9 mouse cellular contexts compared by ENCODE assay signal in the genomic region with DNA sequence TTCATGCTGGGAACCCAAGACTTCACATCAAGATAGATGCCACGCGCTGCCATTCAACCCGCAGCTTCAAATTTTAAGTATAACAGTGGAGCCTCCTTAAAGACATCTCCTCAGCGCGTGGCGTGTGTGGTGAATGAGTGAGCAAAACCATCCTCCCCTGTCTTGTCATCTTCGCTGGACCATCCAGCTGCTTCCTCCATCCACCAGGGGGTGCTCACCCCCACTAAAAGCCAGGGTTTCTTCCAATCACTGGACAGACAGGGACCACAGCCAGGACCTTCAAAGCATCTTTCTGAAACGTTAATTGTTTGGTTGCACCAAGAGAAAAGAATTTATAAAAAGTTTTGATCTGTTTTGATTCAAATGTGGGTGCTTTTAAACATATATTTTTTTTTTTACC.
DNase-seq lines count a peak whose midpoint lies in the region; ATAC-seq and TF ChIP-seq lines count a peak whose summit lies in the region.
"Had no signal": no experiment of that assay in that cellular context is flagged by ENCODE, and none has a peak within 500 bp of the region (broad histone marks: within the 10 kb centered on the region; RNA-seq: fewer than 3 reads in every experiment).

No protein-coding gene starts in this region.

- DNase-seq in kidney, adult 11 months = peak; percentile 4
- DNase-seq in forebrain, embryonic 14.5 days (ENCODE audit: low spot score) = peak; percentile 77
- peak; percentile 53 for DNase-seq in kidney, adult 9 months
- DNase-seq in liver, embryonic 14.5 days (ENCODE audit: low read depth in 3 of 3, low spot score in 3 of 3) = peak in 1 of 3 experiments; percentile 10
- peak; percentile 64 for DNase-seq in right cerebral cortex, adult 18-20 months
- no peak for DNase-seq in spleen, postnatal 14 days (ENCODE audit: low spot score in 2 of 2)

- no peaks in the 10 kb centered on the region for H3K36me3 ChIP-seq in kidney, embryonic 15.5 days
- H3K36me3 ChIP-seq in forebrain, embryonic 14.5 days (ENCODE audit: control insufficient read depth, insufficient read depth, low read length) = no peaks in the 10 kb centered on the region
- no peaks in the 10 kb centered on the region for H3K36me3 ChIP-seq in liver, embryonic 14.5 days (replicated peaks; ENCODE audit: control insufficient read depth, insufficient read depth, low read depth)
- H3K36me3 ChIP-seq: liver, embryonic 15.5 days had no signal

- TF ChIP-seq EP300 in liver, embryonic 14.5 days (IDR thresholded peaks at IDR 0.05; ENCODE audit: low read depth) = no peak

- H3K9me3 ChIP-seq in kidney, embryonic 15.5 days (replicated peaks) = no peaks in the 10 kb centered on the region
- no peaks in the 10 kb centered on the region for H3K9me3 ChIP-seq in forebrain, embryonic 14.5 days (replicated peaks; ENCODE audit: control insufficient read depth, low read length)
- H3K9me3 ChIP-seq in liver, embryonic 14.5 days (ENCODE audit: control insufficient read depth, low read length) = no peaks in the 10 kb centered on the region
- H3K9me3 ChIP-seq: liver, embryonic 15.5 days had no signal

- 27% methylated on average over 8 of the region's 8 CpGs for WGBS in kidney, embryonic 15.5 days
- 30% methylated on average over 8 of the region's 8 CpGs for WGBS in bone marrow, adult 2 months
- WGBS in forebrain, embryonic 14.5 days = 37% methylated on average over 8 of the region's 8 CpGs
- 18% methylated on average over 8 of the region's 8 CpGs for WGBS in liver, embryonic 14.5 days (ENCODE audit: insufficient replicate concordance)

- H3K27me3 ChIP-seq in kidney, embryonic 15.5 days = peaks cover 5% of the 10 kb centered on the region; the same call in 1 of the 2 replicates
- H3K27me3 ChIP-seq in forebrain, embryonic 14.5 days (replicated peaks; ENCODE audit: control insufficient read depth, insufficient read depth, low read length) = no peaks in the 10 kb centered on the region
- no peaks in the 10 kb centered on the region for H3K27me3 ChIP-seq in liver, embryonic 14.5 days (ENCODE audit: control insufficient read depth, insufficient read depth, low read length)
- H3K27me3 ChIP-seq: liver, embryonic 15.5 days had no signal

- no peak overlapping the region for H3K4me3 ChIP-seq in kidney, embryonic 15.5 days (replicated peaks)
- H3K4me3 ChIP-seq in bone marrow, adult 2 months (replicated peaks; ENCODE audit: control insufficient read depth, low read depth, low read length) = no peak overlapping the region
- no peak overlapping the region for H3K4me3 ChIP-seq in forebrain, embryonic 14.5 days (ENCODE audit: low read depth, low read length)
- H3K4me3 ChIP-seq in liver, embryonic 14.5 days (ENCODE audit: insufficient read depth in 1 of 2, low read depth in 2 of 2, low read length in 2 of 2) = no peak overlapping the region
- H3K4me3 ChIP-seq: liver, embryonic 15.5 days had no signal

- H3K9ac ChIP-seq in kidney, embryonic 15.5 days = no peak overlapping the region
- H3K9ac ChIP-seq in forebrain, embryonic 14.5 days (ENCODE audit: low read length) = no peak overlapping the region
- no peak overlapping the region for H3K9ac ChIP-seq in liver, embryonic 14.5 days (replicated peaks)
- H3K9ac ChIP-seq: liver, embryonic 15.5 days had no signal

- ATAC-seq in kidney, embryonic 15.5 days (replicated peaks; ENCODE audit: low FRiP score) = no peak
- ATAC-seq in forebrain, embryonic 14.5 days = peak; percentile 69; the same call in 1 of the 2 replicates
- ATAC-seq in liver, embryonic 14.5 days (ENCODE audit: insufficient read depth) = no peak

- no peaks in the 10 kb centered on the region for H3K4me1 ChIP-seq in kidney, embryonic 15.5 days
- no peaks in the 10 kb centered on the region for H3K4me1 ChIP-seq in bone marrow, adult 2 months (ENCODE audit: control insufficient read depth, insufficient read depth, low read length)
- peaks cover 10% of the 10 kb centered on the region for H3K4me1 ChIP-seq in forebrain, embryonic 14.5 days (ENCODE audit: control insufficient read depth, insufficient read depth, low read length)
- H3K4me1 ChIP-seq in liver, embryonic 14.5 days (replicated peaks; ENCODE audit: control insufficient read depth in 2 of 2, insufficient read depth in 2 of 2, low read length in 1 of 2) = no peaks in the 10 kb centered on the region
- H3K4me1 ChIP-seq: liver, embryonic 15.5 days had no signal

- H3K4me2 ChIP-seq in kidney, embryonic 15.5 days = no peak overlapping the region
- no peak overlapping the region for H3K4me2 ChIP-seq in forebrain, embryonic 14.5 days (ENCODE audit: low read length)
- H3K4me2 ChIP-seq in liver, embryonic 14.5 days (ENCODE audit: low read depth) = no peak overlapping the region
- H3K4me2 ChIP-seq: liver, embryonic 15.5 days had no signal

- TF ChIP-seq CTCF in bone marrow, adult 2 months (IDR thresholded peaks at IDR 0.05; ENCODE audit: control insufficient read depth, insufficient read depth, low read length) = peak; percentile 6; the same call in 1 of the 2 replicates
- peak; percentile 76 for TF ChIP-seq CTCF in liver, embryonic 14.5 days (IDR thresholded peaks at IDR 0.05; ENCODE audit: low read depth)

- no peak for TF ChIP-seq POLR2A in bone marrow, adult 2 months (IDR thresholded peaks at IDR 0.05; ENCODE audit: borderline replicate concordance, control insufficient read depth, low read depth, low read length)

- H3K27ac ChIP-seq in kidney, embryonic 15.5 days = no peak overlapping the region
- no peak overlapping the region for H3K27ac ChIP-seq in bone marrow, adult 2 months (ENCODE audit: control insufficient read depth, insufficient read depth, low read depth, low read length, poor library complexity)
- no peak overlapping the region for H3K27ac ChIP-seq in forebrain, embryonic 14.5 days (ENCODE audit: low read depth, low read length)
- no peak overlapping the region for H3K27ac ChIP-seq in liver, embryonic 14.5 days
- H3K27ac ChIP-seq: liver, embryonic 15.5 days had no signal

Comparison
In these comparisons a context has a peak if more than half of its experiments do, and no peak if none do; other contexts are left out.
1. DNase-seq: peak in kidney, adult 11 months (single experiment), forebrain, embryonic 14.5 days (single experiment), kidney, adult 9 months (single experiment) and right cerebral cortex, adult 18-20 months (single experiment); none in spleen, postnatal 14 days (0 of 2).